Mouse (Mus musculus) lung, adult 2 months (tissue): Measurements from ENCODE around the gene Hoxb2.

Experiments used
- CTCF ChIP-seq: fragments of 200-500 bp; IDR thresholded peaks from 2 replicates; pipeline ENCODE4 v1.5.1; 2011; ENCODE audit warnings: mild to moderate bottlenecking, low read length, control low read depth; ENCODE audit not compliant: insufficient read depth
- POLR2A ChIP-seq: fragments of 200-500 bp; IDR thresholded peaks from 2 replicates; pipeline ENCODE4 v1.6.1; 2011; ENCODE audit warnings: low read depth, mild to moderate bottlenecking, control low read depth, low read length, borderline replicate concordance; ENCODE audit errors: extremely low read depth

DNA sequence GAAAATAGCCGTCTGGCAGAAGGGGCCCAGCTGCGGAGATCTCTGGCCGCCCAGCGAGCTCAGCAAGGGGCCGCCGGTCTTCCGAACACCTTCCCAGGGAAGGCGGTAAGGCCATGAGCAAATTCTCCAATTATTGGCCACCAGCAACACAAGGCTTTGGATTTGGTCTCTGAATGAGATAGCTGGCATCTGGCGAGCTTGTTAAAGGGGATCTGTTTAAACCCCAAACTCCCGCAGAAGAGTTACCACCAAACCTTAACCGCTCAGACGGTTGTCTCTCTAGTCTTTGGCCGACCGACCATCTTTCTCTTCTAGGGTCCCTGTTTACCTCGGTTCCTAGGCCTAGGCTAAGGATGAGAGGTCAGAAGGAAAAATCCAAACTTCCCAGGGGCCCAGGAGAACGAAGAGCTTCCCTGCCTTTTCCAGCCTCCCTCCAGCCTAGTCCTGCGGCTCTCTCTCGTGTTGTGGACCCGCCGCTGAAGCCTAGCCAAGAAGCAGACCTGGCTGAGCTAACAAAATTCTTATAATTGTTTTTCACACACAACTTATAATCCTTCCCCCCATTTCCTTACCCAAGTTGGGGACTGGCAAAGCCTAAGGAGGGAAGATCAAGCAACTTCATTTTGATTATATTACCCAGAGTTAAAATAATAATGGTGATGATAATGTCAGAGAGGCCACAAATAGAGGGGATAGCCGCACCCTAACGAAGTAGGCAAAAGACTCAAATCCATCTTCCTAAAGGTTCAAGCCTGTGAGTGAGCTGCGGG, 47.8 kb upstream of the Hoxb2 start:
- TF ChIP-seq CTCF (no peak), POLR2A (no peak)
